In genomic region chr8:46216838-46217237, GRCm38 (mm10) we compare ENCODE assay signal across 8 mouse cellular contexts. TPM values are rescaled to one million over a fixed set of nuclear protein-coding genes. Genes with fewer than 3 reads are reported as not detected.
DNase-seq lines count a peak whose midpoint lies in the region; ATAC-seq and TF ChIP-seq lines count a peak whose summit lies in the region.

No protein-coding gene starts in this region.

- peaks cover 28% of the 10 kb centered on the region for H3K4me1 ChIP-seq in forebrain, embryonic 10.5 days
- H3K4me1 ChIP-seq in heart, embryonic 14.5 days (ENCODE audit: control insufficient read depth in 2 of 2, insufficient read depth in 2 of 2, low read length in 2 of 2) = peaks cover 17 to 23% of the 10 kb centered on the region in 2 experiments
- H3K4me1 ChIP-seq in kidney, postnatal 0 days (replicated peaks; ENCODE audit: insufficient read depth, low read length) = peaks cover 1% of the 10 kb centered on the region
- no peaks in the 10 kb centered on the region for H3K4me1 ChIP-seq in liver, adult 2 months (ENCODE audit: control insufficient read depth, insufficient read depth, low read length)

- H3ac ChIP-seq in C2C12 (ENCODE audit: control insufficient read depth, insufficient read length, low read depth) = peak overlapping the region; percentile 46

- H3K27ac ChIP-seq in forebrain, embryonic 10.5 days = peak overlapping the region; percentile 77
- peak overlapping the region; percentile 83 to 90 for H3K27ac ChIP-seq in heart, embryonic 14.5 days (replicated peaks in 1 of 2; ENCODE audit: control insufficient read depth in 1 of 2, insufficient read depth in 1 of 2, low read depth in 2 of 2, low read length in 2 of 2)
- H3K27ac ChIP-seq in kidney, postnatal 0 days = no peak overlapping the region
- no peak overlapping the region for H3K27ac ChIP-seq in liver, adult 2 months (replicated peaks; ENCODE audit: insufficient read depth, low read depth, low read length)

- H3K4me3 ChIP-seq in C2C12 (ENCODE audit: insufficient read depth, poor library complexity, severe bottlenecking) = no peak overlapping the region
- H3K4me3 ChIP-seq in forebrain, embryonic 10.5 days = peak overlapping the region; percentile 43
- H3K4me3 ChIP-seq in heart, embryonic 14.5 days (ENCODE audit: control insufficient read depth in 1 of 2, insufficient read depth in 1 of 2, low read depth in 1 of 2, low read length in 2 of 2) = peak overlapping the region; percentile 27 to 32
- H3K4me3 ChIP-seq in kidney, postnatal 0 days (replicated peaks; ENCODE audit: low read depth, low read length) = peak overlapping the region; percentile 27
- peak overlapping the region; percentile 39 for H3K4me3 ChIP-seq in liver, adult 2 months (ENCODE audit: insufficient read depth, low read depth, low read length)

- H3K9me3 ChIP-seq in forebrain, embryonic 10.5 days = no peaks in the 10 kb centered on the region
- H3K9me3 ChIP-seq in heart, embryonic 14.5 days (ENCODE audit: control insufficient read depth, low read length) = no peaks in the 10 kb centered on the region
- no peaks in the 10 kb centered on the region for H3K9me3 ChIP-seq in kidney, postnatal 0 days (replicated peaks; ENCODE audit: low read length)

- peak overlapping the region; percentile 59 for H3K9ac ChIP-seq in heart, embryonic 14.5 days (ENCODE audit: low read length)
- H3K9ac ChIP-seq in kidney, postnatal 0 days (ENCODE audit: low read depth, low read length) = peak overlapping the region; percentile 49
- peak overlapping the region; percentile 8; the same call in 1 of the 2 replicates for H3K9ac ChIP-seq in liver, adult 2 months (ENCODE audit: low read depth, low read length)

- H3K79me2 ChIP-seq in C2C12 (ENCODE audit: control insufficient read depth, insufficient read depth) = no peaks in the 10 kb centered on the region
- H3K79me2 ChIP-seq in liver, adult 2 months (ENCODE audit: control insufficient read depth, insufficient read depth, low read length) = no peaks in the 10 kb centered on the region

- peak; percentile 91 for ATAC-seq in heart, embryonic 14.5 days (ENCODE audit: insufficient number of reproducible peaks, insufficient read depth, low FRiP score, low read depth)
- ATAC-seq in kidney, postnatal 0 days (replicated peaks; ENCODE audit: low FRiP score, low read depth) = peak; percentile 84

- H3K36me3 ChIP-seq in C2C12 (ENCODE audit: control insufficient read depth, insufficient read depth) = no peaks in the 10 kb centered on the region
- no peaks in the 10 kb centered on the region for H3K36me3 ChIP-seq in forebrain, embryonic 10.5 days (replicated peaks)
- H3K36me3 ChIP-seq in heart, embryonic 14.5 days (ENCODE audit: control insufficient read depth, insufficient read depth, low read length) = no peaks in the 10 kb centered on the region
- H3K36me3 ChIP-seq in kidney, postnatal 0 days (ENCODE audit: insufficient read depth, low read length) = no peaks in the 10 kb centered on the region
- H3K36me3 ChIP-seq in liver, adult 2 months (ENCODE audit: control insufficient read depth, insufficient read depth, low read length) = no peaks in the 10 kb centered on the region

- peak; percentile 55 for DNase-seq in brain, embryonic 18.5 days (ENCODE audit: low read depth, low spot score)
- peak; percentile 63 for DNase-seq in forebrain, embryonic 10.5 days (ENCODE audit: extremely low spot score, low spot score)
- DNase-seq in kidney, postnatal 0 days (ENCODE audit: low spot score) = peak; percentile 87
- DNase-seq in liver, adult 2 months (ENCODE audit: extremely low read depth, low read depth, low spot score) = peak; percentile 9
- peak; percentile 62 for DNase-seq in neural tube, embryonic 10.5 days (ENCODE audit: extremely low spot score, low spot score)
- DNase-seq in thymus, postnatal 0 days (ENCODE audit: low spot score) = no peak

- TF ChIP-seq POLR2A in liver, adult 2 months (IDR thresholded peaks at IDR 0.05; ENCODE audit: extremely low read depth, insufficient read depth, low read length) = no peak

- H3K4me2 ChIP-seq in heart, embryonic 14.5 days (ENCODE audit: low read length) = peak overlapping the region; percentile 56
- H3K4me2 ChIP-seq in kidney, postnatal 0 days (ENCODE audit: low read length) = peak overlapping the region; percentile 58

- H3K27me3 ChIP-seq in C2C12 (ENCODE audit: control insufficient read depth, insufficient read depth, insufficient read length) = no peaks in the 10 kb centered on the region
- H3K27me3 ChIP-seq in forebrain, embryonic 10.5 days (ENCODE audit: poor library complexity, severe bottlenecking) = peaks cover 74% of the 10 kb centered on the region
- no peaks in the 10 kb centered on the region for H3K27me3 ChIP-seq in heart, embryonic 14.5 days (ENCODE audit: control insufficient read depth, insufficient read depth, low read length)
- H3K27me3 ChIP-seq in kidney, postnatal 0 days (ENCODE audit: insufficient read depth, low read length) = no peaks in the 10 kb centered on the region
- no peaks in the 10 kb centered on the region for H3K27me3 ChIP-seq in liver, adult 2 months (ENCODE audit: control insufficient read depth, insufficient read depth, low read length)

- H3K79me3 ChIP-seq in C2C12 (ENCODE audit: low read depth) = no peaks in the 10 kb centered on the region

- WGBS in forebrain, embryonic 10.5 days = 5% methylated on average over 14 of the region's 14 CpGs
- whole genome bisulfite sequencing in heart, embryonic 14.5 days = 0% methylated on average over 14 of the region's 14 CpGs
- 2% methylated on average over 14 of the region's 14 CpGs for WGBS in kidney, postnatal 0 days
- 7% methylated on average over 14 of the region's 14 CpGs for WGBS in liver, adult 2 months

- TF ChIP-seq CTCF in C2C12 (IDR thresholded peaks at IDR 0.05; ENCODE audit: control insufficient read depth, insufficient read depth, insufficient read length) = no peak
- TF ChIP-seq CTCF in kidney, postnatal 0 days (IDR thresholded peaks at IDR 0.05; ENCODE audit: low read depth) = no peak
- no peak for TF ChIP-seq CTCF in liver, adult 2 months (IDR thresholded peaks at IDR 0.05; ENCODE audit: low read depth, low read length)

TF ChIP-seq in C2C12, 6 proteins besides CTCF, POLR2A, EP300 and RAD21:
- TF ChIP-seq CEBPB (IDR thresholded peaks at IDR 0.05; ENCODE audit: low read depth) (no peak), USF1 (IDR thresholded peaks at IDR 0.05; ENCODE audit: low read depth) (peak; percentile 1)
TF ChIP-seq in C2C12: peak in this region for 1.

RNA-seq across cellular contexts. Expression of gene Slc25a4, which starts 5.8 kb away (rescaled TPM):
- polyA plus RNA-seq in C2C12 (2012; fragmentation: generic; extraction: Trizol) = 487 TPM
- polyA plus RNA-seq in forebrain, embryonic 10.5 days (2016; fragmentation: Nextera tagmentation; extraction: Ambion mirVana) = 492 and 499 TPM in 2 replicates
- polyA plus RNA-seq in heart, embryonic 14.5 days (2014; fragmentation: Nextera tagmentation; extraction: Ambion mirVana) = 2,296 and 2,316 TPM in 2 replicates
- polyA plus RNA-seq in kidney, postnatal 0 days (2015; fragmentation: Nextera tagmentation; extraction: Ambion mirVana) = 835 and 864 TPM in 2 replicates
- total RNA-seq in liver, adult 2 months (2014; rRNA removed) = 13.4 TPM in 2 replicates
- 5.0 and 7.4 TPM in 2 replicates for polyA plus RNA-seq in liver, adult 2 months (2012; rRNA removed)
- polyA plus RNA-seq in thymus, postnatal 0 days (2015; fragmentation: Nextera tagmentation; extraction: Ambion mirVana) = 274 and 292 TPM in 2 replicates

Comparison
In these comparisons a context has a peak if more than half of its experiments do, and no peak if none do; other contexts are left out.
1. H3K27ac ChIP-seq: peak in forebrain, embryonic 10.5 days (single experiment) and heart, embryonic 14.5 days (2 of 2); none in kidney, postnatal 0 days (single experiment) and liver, adult 2 months (single experiment).
2. H3K9ac ChIP-seq: peak in every context shown above with its lines; median percentile 59 in heart, embryonic 14.5 days; 49 in kidney, postnatal 0 days; 8 in liver, adult 2 months.
3. RNA of gene Slc25a4, which starts 5.8 kb away (polyA plus RNA-seq): 2,296 to 2,316 TPM in heart, embryonic 14.5 days, 835 to 864 TPM in kidney, postnatal 0 days, 492 to 499 TPM in forebrain, embryonic 10.5 days, 487 TPM in C2C12 (single experiment) and 274 to 292 TPM in thymus, postnatal 0 days; 5.0 to 7.4 TPM in liver, adult 2 months; every median in the first group is over 10 times any median in the second.